Mouse (Mus musculus) thymus, adult 2 months (tissue): ENCODE measurements around the gene Tm9sf2.

Source experiments
- CTCF ChIP-seq: fragments of 200-500 bp; IDR thresholded peaks from 2 replicates; pipeline ENCODE4 v1.5.1; 2012; ENCODE audit warnings: mild to moderate bottlenecking, control low read depth, low read length, moderate library complexity, borderline replicate concordance; ENCODE audit not compliant: control insufficient read depth, poor library complexity, insufficient read depth; ENCODE audit errors: extremely low read depth
- POLR2A ChIP-seq: fragments of 200-500 bp; IDR thresholded peaks from 2 replicates; pipeline ENCODE4 v1.6.1; 2012; ENCODE audit warnings: mild to moderate bottlenecking, low read length, control low read depth, moderate library complexity; ENCODE audit not compliant: control insufficient read depth, poor library complexity, insufficient read depth; ENCODE audit errors: extremely low read depth

- TF ChIP-seq CTCF (no peak), POLR2A (no peak)
Observed at GRCm38 (mm10) chr14:122190527-122190926, 83.7 kb downstream of the Tm9sf2 start.
